Mouse (Mus musculus) forebrain, embryonic 13.5 days (tissue): ENCODE results near the gene Fbxl15. TPM values are rescaled to one million over a fixed set of nuclear protein-coding genes. Genes with fewer than 3 reads are reported as not detected.

Experiments used
- ATAC-seq: fragments of 200-750 bp; cut with Nextera tagmentation; 2 replicates; pipeline ENCODE4 v1.8.0; 2017
- H3K27ac ChIP-seq: fragments of 300-500 bp; sonication (generic); 2 replicates; pipeline ENCODE4 v1.5.1; 2015; ENCODE audit warnings: inconsistent platforms, mild to moderate bottlenecking, moderate library complexity
- H3K27me3 ChIP-seq: fragments of 300-500 bp; sonication (generic); 2 replicates; pipeline ENCODE4 v1.6.1; 2015; ENCODE audit warnings: mild to moderate bottlenecking, inconsistent platforms
- H3K36me3 ChIP-seq: fragments of 300-500 bp; sonication (generic); 2 replicates; pipeline ENCODE4 v1.6.1; 2015; ENCODE audit warnings: mild to moderate bottlenecking, inconsistent platforms; ENCODE audit not compliant: poor library complexity, severe bottlenecking
- H3K4me1 ChIP-seq: fragments of 300-500 bp; sonication (generic); 2 replicates; pipeline ENCODE4 v1.6.1; 2015; ENCODE audit warnings: inconsistent platforms
- H3K4me2 ChIP-seq: fragments of 300-500 bp; sonication (generic); 2 replicates; pipeline ENCODE4 v1.6.1; 2015; ENCODE audit warnings: inconsistent platforms, mild to moderate bottlenecking, moderate library complexity
- H3K4me3 ChIP-seq: fragments of 300-500 bp; sonication (generic); 2 replicates; pipeline ENCODE4 v1.5.1; 2015; ENCODE audit warnings: mild to moderate bottlenecking, inconsistent platforms
- H3K9ac ChIP-seq: fragments of 300-500 bp; sonication (generic); 2 replicates; pipeline ENCODE4 v1.6.1; 2015; ENCODE audit warnings: mild to moderate bottlenecking, inconsistent platforms
- H3K9me3 ChIP-seq: fragments of 300-500 bp; sonication (generic); replicated peaks from 2 replicates; pipeline ENCODE4 v1.6.1; 2016; ENCODE audit warnings: inconsistent platforms
- WGBS: fragments of 180-500 bp; shearing (Covaris S2); methylation state at CpG from one replicate; pipeline ENCODE4 v1.1.7; 2015; 5-methylcytosine and 5-hydroxymethylcytosine counted together
- polyA plus RNA-seq: library from polyadenylated mRNA; unstranded; fragments of >200 nt; fragmentation: Nextera tagmentation; extraction: Ambion mirVana; gene quantifications from 2 replicates; pipeline ENCODE4 v1.2.1, GENCODE M21; 2015

The Fbxl15 gene
- polyA plus RNA-seq, 1 experiment from 2014 or later: 30.8 TPM

DNA sequence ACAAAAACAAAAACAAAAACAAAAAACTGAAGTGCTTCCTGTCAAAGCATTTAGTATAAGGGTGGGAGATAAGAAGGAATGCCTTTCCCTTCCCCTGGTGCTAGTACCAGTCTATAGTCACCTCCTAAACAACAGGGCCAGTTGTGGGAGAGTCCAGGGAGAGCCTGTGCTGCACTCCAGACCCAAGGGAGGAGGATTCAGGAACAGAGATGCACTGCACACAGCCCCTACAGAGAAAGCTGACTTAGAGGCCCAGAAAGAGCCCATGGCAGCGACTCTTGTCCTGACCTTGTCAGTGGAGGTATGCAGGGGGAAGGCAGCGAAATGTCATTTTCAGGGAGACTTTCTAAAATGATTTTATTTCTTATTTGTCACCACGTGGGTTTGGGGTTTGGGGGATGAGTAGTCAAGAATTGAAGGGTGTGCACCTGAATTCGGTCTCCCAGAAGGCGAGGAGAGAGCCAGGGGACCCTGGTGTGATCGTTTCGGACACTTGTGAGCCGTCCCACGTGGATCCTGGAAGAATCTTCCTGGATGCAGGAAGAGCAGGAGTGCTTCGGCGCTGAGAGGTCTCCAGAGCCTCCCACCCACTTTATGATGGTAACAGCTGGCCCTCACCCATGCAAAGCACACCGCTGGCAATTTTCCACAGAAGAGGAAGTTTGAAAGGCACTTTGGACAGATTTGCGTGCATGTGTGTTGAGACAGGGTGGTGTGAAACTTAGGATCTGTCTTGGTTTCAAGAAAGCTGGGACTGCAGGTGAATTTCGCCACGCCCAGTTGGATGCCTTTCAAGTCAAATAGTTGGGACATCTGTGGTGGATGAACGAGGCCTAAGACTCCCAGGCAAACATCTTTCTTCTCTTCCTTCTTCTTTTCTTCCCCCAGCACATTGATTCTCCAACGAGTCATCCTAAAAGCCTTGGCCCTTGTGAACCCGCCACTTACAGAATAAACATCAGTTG lies 24.5 kb upstream of the Fbxl15 start:
- no peak overlapping the region for H3K9ac ChIP-seq
- ATAC-seq: no peak
- peaks cover 39% of the 10 kb centered on the region for H3K27me3 ChIP-seq
- H3K4me2 ChIP-seq: peak overlapping the region; percentile 94
- H3K4me3 ChIP-seq: peak overlapping the region; percentile 56
- H3K4me1 ChIP-seq: peaks cover 23% of the 10 kb centered on the region
- no peak overlapping the region for H3K27ac ChIP-seq
- H3K9me3 ChIP-seq: no peaks in the 10 kb centered on the region
- H3K36me3 ChIP-seq: no peaks in the 10 kb centered on the region
- 60% methylated on average over 18 of the region's 18 CpGs for WGBS

GRCm38 (mm10) chr19:46304216-46304841 lies 23.7 kb upstream of the Fbxl15 start, which contains the start of gene Nfkb2:
TSS of gene Nfkb2 (plus strand) at chr19:46304320.
- H3K4me3 ChIP-seq: peak within 1 kb of the TSS; percentile 56
- H3K4me1 ChIP-seq: peaks cover 28% of the 10 kb centered on the region
- no peaks in the 10 kb centered on the region for H3K36me3 ChIP-seq
- H3K27ac ChIP-seq: 0 out of 2 replicates have a peak within 1 kb of the TSS, but pooled peaks have one; percentile 7
- H3K4me2 ChIP-seq: peak within 1 kb of the TSS; percentile 94
- peak; percentile 80 for ATAC-seq
- no peaks in the 10 kb centered on the region for H3K9me3 ChIP-seq
- peaks cover 42% of the 10 kb centered on the region for H3K27me3 ChIP-seq
- WGBS: 0% methylated on average over 39 of the region's 39 CpGs
- peak within 1 kb of the TSS; percentile 69 for H3K9ac ChIP-seq

- peaks cover 42% of the 10 kb centered on the region for H3K27me3 ChIP-seq
- H3K36me3 ChIP-seq: no peaks in the 10 kb centered on the region
- H3K9ac ChIP-seq: peak overlapping the region; percentile 69
- H3K9me3 ChIP-seq: no peaks in the 10 kb centered on the region
- 1% methylated on average over 34 of the region's 34 CpGs for WGBS
- 0 out of 2 replicates have a peak, but pooled peaks have one; percentile 23 for ATAC-seq
- H3K4me1 ChIP-seq: peaks cover 28% of the 10 kb centered on the region
- peak overlapping the region; percentile 56 for H3K4me3 ChIP-seq
- no peak overlapping the region for H3K27ac ChIP-seq
- peak overlapping the region; percentile 94 for H3K4me2 ChIP-seq
Observed at GRCm38 (mm10) chr19:46304908-46305333, 23.1 kb upstream of the Fbxl15 start.

DNA sequence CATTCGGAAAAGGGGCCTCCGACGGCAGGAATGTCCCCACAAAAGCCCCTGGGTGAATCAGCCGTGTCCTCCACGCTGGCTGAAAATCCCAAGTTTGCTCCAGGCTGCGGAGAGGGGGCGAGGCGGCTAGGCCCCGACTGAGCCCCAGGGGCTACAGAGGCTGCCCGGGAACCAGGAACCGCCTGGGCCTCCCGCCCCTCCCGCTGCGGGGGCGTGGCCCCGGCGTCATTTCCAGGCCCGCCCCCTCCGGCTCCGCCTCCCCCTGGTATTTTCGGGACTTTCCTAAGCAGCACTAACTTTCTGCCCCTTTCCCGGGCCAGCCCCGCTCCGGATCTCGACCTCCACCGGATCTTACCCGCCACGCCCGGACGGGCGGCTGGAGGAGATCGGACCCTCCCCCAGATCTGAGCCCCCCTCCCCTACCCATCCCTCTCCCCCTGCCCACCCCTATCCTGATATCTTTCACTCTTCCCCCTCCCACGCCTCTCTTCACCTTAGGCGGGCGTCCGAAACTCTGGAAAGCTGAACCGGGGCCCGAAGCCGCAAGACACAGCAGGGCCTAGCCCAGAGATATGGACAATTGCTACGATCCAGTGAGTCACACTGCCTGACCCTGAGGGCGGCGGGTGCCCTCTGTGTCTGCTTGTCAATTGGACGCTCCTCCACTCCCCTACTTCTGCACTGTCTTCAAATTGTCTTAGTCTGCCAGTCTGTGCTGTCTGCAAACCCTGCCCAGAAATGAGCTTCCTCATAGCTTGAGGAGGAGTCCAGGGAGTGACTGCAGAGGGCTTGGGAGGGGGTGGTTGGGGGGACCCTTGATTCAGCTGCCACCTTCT lies 22.3 kb upstream of the Fbxl15 start:
- peaks cover 42% of the 10 kb centered on the region for H3K27me3 ChIP-seq
- peak overlapping the region; percentile 56 for H3K4me3 ChIP-seq
- H3K27ac ChIP-seq: no peak overlapping the region
- under 1% methylated on average over 42 of the region's 43 CpGs for WGBS
- H3K36me3 ChIP-seq: no peaks in the 10 kb centered on the region
- no peaks in the 10 kb centered on the region for H3K9me3 ChIP-seq
- peaks cover 28% of the 10 kb centered on the region for H3K4me1 ChIP-seq
- peak; percentile 44 for ATAC-seq
- peak overlapping the region; percentile 94 for H3K4me2 ChIP-seq
- peak overlapping the region; percentile 69 for H3K9ac ChIP-seq

DNA sequence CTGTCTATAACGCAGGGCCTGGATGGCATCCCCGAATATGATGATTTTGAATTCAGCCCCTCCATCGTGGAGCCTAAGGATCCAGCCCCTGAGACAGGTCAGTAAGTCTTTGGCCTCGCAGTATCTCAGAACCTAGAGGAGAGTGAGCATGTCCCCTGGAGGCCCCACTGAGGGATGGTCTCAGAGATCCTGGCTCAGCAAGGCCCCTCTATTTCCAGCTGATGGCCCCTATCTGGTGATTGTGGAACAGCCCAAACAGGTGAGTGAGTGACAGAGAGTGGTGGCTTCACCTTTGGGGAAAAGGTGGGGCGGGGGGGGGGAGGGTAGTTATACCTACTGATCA lies 21.7 kb upstream of the Fbxl15 start:
- H3K36me3 ChIP-seq: 0 out of 2 replicates have a peak, but pooled peaks cover 4% of the 10 kb centered on the region
- no peaks in the 10 kb centered on the region for H3K9me3 ChIP-seq
- H3K9ac ChIP-seq: 0 out of 2 replicates have a peak overlapping the region, but pooled peaks have one; percentile 12
- peak overlapping the region; percentile 94 for H3K4me2 ChIP-seq
- peaks cover 42% of the 10 kb centered on the region for H3K27me3 ChIP-seq
- no peak overlapping the region for H3K27ac ChIP-seq
- ATAC-seq: no peak
- 53% methylated on average over 5 of the region's 5 CpGs for WGBS
- peak overlapping the region; percentile 56; the same call in 1 of the 2 replicates for H3K4me3 ChIP-seq
- H3K4me1 ChIP-seq: peaks cover 28% of the 10 kb centered on the region

DNA sequence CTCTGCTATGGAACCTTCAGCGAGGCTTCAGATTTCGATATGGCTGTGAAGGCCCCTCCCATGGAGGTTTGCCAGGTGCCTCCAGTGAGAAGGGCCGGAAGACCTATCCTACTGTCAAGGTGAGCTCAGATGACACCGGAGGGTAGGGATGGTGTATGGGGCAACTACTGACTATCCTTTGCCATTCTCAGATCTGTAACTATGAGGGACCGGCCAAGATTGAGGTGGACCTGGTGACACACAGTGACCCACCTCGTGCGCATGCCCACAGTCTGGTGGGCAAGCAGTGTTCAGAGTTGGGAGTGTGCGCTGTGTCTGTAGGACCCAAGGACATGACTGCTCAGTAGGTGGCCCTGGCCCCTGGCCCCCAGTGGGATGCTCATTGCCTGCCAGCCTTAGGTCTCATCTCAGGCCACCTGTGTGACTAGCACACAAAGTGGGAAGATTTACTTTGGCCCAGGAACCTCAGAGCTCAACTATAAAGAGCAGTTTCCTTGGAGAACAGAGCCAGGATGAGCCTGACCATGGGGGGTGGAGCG lies 21.2 kb upstream of the Fbxl15 start:
- no peak overlapping the region for H3K4me3 ChIP-seq
- 90% methylated on average over 9 of the region's 9 CpGs for WGBS
- ATAC-seq: no peak

GRCm38 (mm10) chr19:46307781-46308180 lies 20.2 kb upstream of the Fbxl15 start:
- no peak overlapping the region for H3K9ac ChIP-seq
- 76% methylated on average over 16 of the region's 16 CpGs for WGBS
- peaks cover 46% of the 10 kb centered on the region for H3K27me3 ChIP-seq
- peaks cover 17% of the 10 kb centered on the region; the same call in 1 of the 2 replicates for H3K36me3 ChIP-seq
- no peak for ATAC-seq
- no peaks in the 10 kb centered on the region for H3K9me3 ChIP-seq
- H3K27ac ChIP-seq: no peak overlapping the region
- H3K4me1 ChIP-seq: peaks cover 28% of the 10 kb centered on the region
- no peak overlapping the region for H3K4me3 ChIP-seq
- no peak overlapping the region for H3K4me2 ChIP-seq

More for the DNA sequence above, 21.2 kb upstream of the Fbxl15 start:
- no peaks in the 10 kb centered on the region for H3K9me3 ChIP-seq
- no peak overlapping the region for H3K27ac ChIP-seq
- no peak overlapping the region for H3K4me2 ChIP-seq
- peaks cover 8% of the 10 kb centered on the region; the same call in 1 of the 2 replicates for H3K36me3 ChIP-seq
- H3K4me1 ChIP-seq: peaks cover 28% of the 10 kb centered on the region
- H3K27me3 ChIP-seq: peaks cover 42% of the 10 kb centered on the region
- H3K9ac ChIP-seq: no peak overlapping the region

- H3K4me1 ChIP-seq: peaks cover 28% of the 10 kb centered on the region
- no peak overlapping the region for H3K9ac ChIP-seq
- H3K27me3 ChIP-seq: peaks cover 51% of the 10 kb centered on the region
- no peaks in the 10 kb centered on the region for H3K9me3 ChIP-seq
- H3K27ac ChIP-seq: no peak overlapping the region
- H3K4me2 ChIP-seq: peak overlapping the region; percentile 82
- WGBS: 53% methylated on average over 16 of the region's 16 CpGs
- H3K4me3 ChIP-seq: peak overlapping the region; percentile 42
- H3K36me3 ChIP-seq: peaks cover 20% of the 10 kb centered on the region; the same call in 1 of the 2 replicates
- ATAC-seq: no peak
Observed at GRCm38 (mm10) chr19:46308303-46308702, 19.7 kb upstream of the Fbxl15 start.

DNA sequence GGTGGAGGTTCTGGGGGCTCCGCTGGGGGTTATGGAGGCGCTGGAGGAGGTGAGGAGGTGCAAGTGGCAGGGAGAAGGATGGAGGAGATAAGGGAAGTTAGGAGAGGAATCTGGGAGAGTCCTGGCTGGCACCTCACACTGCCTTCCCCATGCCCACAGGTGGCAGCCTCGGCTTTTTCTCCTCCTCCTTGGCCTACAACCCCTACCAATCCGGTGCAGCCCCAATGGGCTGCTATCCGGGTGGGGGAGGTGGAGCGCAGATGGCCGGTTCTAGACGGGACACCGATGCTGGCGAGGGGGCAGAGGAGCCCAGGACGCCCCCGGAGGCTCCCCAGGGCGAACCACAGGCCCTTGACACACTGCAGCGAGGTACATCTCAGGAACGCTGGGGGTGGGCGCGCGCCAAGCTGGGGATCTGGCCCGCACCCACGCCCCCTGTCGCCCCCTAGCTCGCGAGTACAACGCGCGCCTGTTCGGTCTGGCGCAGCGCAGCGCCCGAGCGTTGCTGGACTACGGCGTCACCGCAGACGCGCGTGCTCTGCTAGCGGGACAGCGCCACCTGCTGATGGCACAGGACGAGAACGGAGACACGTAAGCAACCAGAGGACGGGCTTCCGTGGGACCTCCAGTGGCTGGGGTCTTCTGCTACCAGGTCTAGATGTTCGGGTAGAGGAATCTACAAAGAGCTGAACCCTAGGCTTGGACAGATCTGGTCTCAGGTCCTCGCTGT lies 19.1 kb upstream of the Fbxl15 start:
- Histone ChIP-seq H3K4me3 (peak overlapping the region; percentile 42), H3K4me2 (peak overlapping the region; percentile 82), H3K27ac (no peak overlapping the region), H3K9me3 (no peaks in the 10 kb centered on the region), H3K9ac (peak overlapping the region; percentile 64), H3K36me3 (peaks cover 20% of the 10 kb centered on the region; the same call in 1 of the 2 replicates), H3K4me1 (peaks cover 28% of the 10 kb centered on the region), H3K27me3 (peaks cover 57% of the 10 kb centered on the region)
- WGBS: 1% methylated on average over 47 of the region's 47 CpGs
- peak; percentile 76 for ATAC-seq

GRCm38 (mm10) chr19:46309651-46310305 lies 18.2 kb upstream of the Fbxl15 start:
- 85% methylated on average over 21 of the region's 21 CpGs for WGBS
- Histone ChIP-seq H3K27ac (no peak overlapping the region), H3K36me3 (peaks cover 20% of the 10 kb centered on the region; the same call in 1 of the 2 replicates), H3K4me3 (no peak overlapping the region), H3K4me1 (peaks cover 19% of the 10 kb centered on the region), H3K9ac (no peak overlapping the region), H3K4me2 (no peak overlapping the region), H3K27me3 (peaks cover 63% of the 10 kb centered on the region), H3K9me3 (no peaks in the 10 kb centered on the region)
- ATAC-seq: no peak
